Mouse (Mus musculus) megakaryocyte, embryonic 14.5 days (primary cell): Measurements from ENCODE around the gene Akap13. TPM values are rescaled to one million over a fixed set of nuclear protein-coding genes. Genes with fewer than 3 reads are reported as not detected.

ENCODE experiments used
- H3K27me3 ChIP-seq: replicated peaks from 2 replicates; pipeline ENCODE3; 2012; ENCODE audit warnings: inconsistent platforms
- H3K36me3 ChIP-seq: replicated peaks from 2 replicates; pipeline ENCODE3; 2012; ENCODE audit warnings: low read length, inconsistent platforms, mixed read lengths
- H3K4me1 ChIP-seq: 2 replicates; pipeline ENCODE4 v1.6.1; 2012; ENCODE audit warnings: inconsistent platforms
- H3K4me3 ChIP-seq: replicated peaks from 2 replicates; pipeline ENCODE3; 2012; ENCODE audit warnings: moderate library complexity, mild to moderate bottlenecking, inconsistent platforms
- H3K9me3 ChIP-seq: 2 replicates; pipeline ENCODE4 v1.6.1; 2012; ENCODE audit warnings: inconsistent platforms
- FLI1 ChIP-seq: IDR thresholded peaks from 2 replicates; pipeline ENCODE4 v1.6.1; 2012; ENCODE audit warnings: low read length, inconsistent platforms, mixed read lengths
- GATA1 ChIP-seq: IDR thresholded peaks from 3 replicates; pipeline ENCODE4 v1.6.1; 2012; ENCODE audit warnings: mixed read lengths, low read length, inconsistent platforms, borderline replicate concordance
- polyA plus RNA-seq: library from polyadenylated mRNA; stranded (reverse); fragments of >175 nt; gene quantifications from 2 replicates; pipeline ENCODE4 v1.2.3, GENCODE M21; 2012; ENCODE audit warnings: low replicate concordance; ENCODE audit not compliant: insufficient read depth

The Akap13 gene
- polyA plus RNA-seq, 1 experiment: 9.5 TPM

DNA sequence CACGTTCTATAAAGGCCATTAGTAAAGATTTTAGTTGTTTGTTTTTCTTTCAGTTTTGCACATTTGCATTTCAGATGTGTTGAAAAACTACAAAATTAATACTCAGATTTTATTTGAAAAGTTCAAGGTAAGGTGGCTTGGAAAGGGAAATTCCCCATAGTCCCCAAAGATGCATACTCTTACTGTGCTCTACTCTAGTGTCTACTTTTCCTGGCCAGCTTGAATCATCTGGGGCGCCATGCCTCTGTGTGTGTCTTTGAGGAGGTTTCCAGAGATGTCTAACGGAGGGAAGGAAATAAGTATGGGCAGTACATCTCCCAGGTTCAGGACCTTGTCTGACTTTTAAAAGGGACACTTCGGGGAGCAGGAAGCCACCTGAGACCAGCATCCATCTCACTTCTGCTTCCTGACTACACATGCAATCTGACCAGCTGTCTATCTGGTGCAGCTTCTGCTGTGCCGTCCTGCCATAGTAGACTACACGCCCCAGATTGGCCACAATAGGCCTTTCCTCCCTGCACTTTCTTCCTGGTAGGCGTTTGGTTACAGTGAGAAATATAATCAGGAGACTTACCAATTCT, 74.6 kb downstream of the Akap13 start:
- Histone ChIP-seq H3K4me3 (no peak overlapping the region), H3K9me3 (no peaks in the 10 kb centered on the region), H3K27me3 (no peaks in the 10 kb centered on the region)

DNA sequence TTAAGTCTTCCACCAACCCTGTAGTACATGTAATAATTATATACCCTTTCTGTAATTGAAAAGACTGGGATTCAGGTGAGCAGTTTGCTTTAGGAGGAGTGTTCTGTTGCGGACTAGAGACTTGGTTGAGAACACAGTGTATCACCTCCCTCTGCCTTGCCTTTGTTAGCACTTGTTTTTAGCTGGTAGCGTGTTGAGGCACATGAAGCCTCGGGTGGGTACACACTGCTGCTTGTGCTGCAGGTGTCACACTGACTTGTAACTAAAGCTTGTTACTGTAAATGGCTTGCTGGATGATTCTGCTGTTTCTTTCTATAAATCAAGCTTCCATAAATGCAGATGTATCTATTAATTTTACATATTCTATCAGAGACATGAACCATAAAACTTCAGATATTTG, 75.3 kb downstream of the Akap13 start:
- Histone ChIP-seq H3K27me3 (no peaks in the 10 kb centered on the region), H3K4me3 (no peak overlapping the region), H3K9me3 (no peaks in the 10 kb centered on the region), H3K4me1 (peaks cover 13% of the 10 kb centered on the region; the same call in 1 of the 2 replicates), H3K36me3 (no peaks in the 10 kb centered on the region)
- TF ChIP-seq GATA1 (no peak), FLI1 (no peak)

More for the DNA sequence above, 74.6 kb downstream of the Akap13 start:
- no peak for TF ChIP-seq FLI1
- no peak for TF ChIP-seq GATA1
- H3K36me3 ChIP-seq: no peaks in the 10 kb centered on the region
- peaks cover 19% of the 10 kb centered on the region for H3K4me1 ChIP-seq

DNA sequence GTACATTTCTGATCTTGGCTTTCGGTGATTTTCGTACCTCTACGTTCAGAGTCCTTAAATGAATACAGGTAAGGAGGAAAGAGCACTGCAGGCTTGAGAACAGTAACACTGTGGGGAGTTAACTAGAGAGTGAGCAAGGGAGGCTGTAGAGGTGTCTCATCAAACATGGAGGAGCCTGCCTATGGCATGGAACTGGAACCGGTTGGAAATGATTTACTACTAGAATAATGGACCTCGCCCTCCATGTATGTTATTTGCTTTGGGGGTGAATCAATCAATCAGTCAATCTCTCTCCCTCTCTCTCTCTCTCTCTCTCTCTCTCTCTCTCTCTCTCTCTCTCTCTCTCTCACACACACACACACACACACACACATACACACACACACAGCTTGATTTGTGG, 77.7 kb downstream of the Akap13 start:
- Histone ChIP-seq H3K36me3 (no peaks in the 10 kb centered on the region), H3K27me3 (no peaks in the 10 kb centered on the region), H3K9me3 (no peaks in the 10 kb centered on the region), H3K4me3 (no peak overlapping the region), H3K4me1 (peaks cover 10% of the 10 kb centered on the region; the same call in 1 of the 2 replicates)
- no peak for TF ChIP-seq FLI1
- no peak for TF ChIP-seq GATA1

DNA sequence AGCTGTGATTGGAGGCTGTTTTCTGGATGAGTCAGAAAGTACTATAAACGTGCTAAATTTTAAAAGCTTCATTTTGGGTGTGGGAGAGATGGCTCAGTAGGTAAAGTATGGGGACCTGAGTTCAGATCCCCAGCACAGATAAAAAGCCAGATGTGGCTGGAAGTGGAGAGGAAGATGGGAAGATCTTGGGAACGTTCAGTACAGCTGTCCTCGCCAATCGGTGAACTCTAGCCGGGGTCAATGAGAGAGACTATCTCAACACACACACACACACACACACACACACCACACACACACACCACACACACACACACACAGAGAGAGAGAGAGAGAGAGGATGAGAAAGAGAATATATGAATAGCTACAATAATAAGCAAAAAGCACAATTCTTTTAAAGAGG, 81.0 kb downstream of the Akap13 start:
- H3K27me3 ChIP-seq: no peaks in the 10 kb centered on the region
- TF ChIP-seq GATA1: no peak
- TF ChIP-seq FLI1: no peak
- no peaks in the 10 kb centered on the region for H3K9me3 ChIP-seq

DNA sequence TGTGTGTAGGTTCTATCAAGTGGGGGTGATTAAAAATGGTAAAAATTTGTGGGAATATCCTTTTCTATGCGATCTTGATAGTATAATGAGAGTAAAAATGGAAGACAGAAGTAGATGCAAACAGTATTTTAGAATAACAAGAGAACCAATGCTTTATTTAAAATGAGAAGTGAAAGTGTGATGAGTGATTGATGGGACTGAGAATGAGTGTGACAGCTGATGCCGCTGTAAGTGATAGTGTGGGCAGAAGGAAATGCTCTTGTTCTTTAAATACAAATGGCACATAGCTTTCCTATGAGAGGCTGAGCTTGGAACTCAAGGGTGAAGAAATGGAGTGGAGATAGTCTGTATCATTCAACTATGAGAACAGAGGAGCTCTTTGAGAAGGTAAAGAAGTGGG, 82.2 kb downstream of the Akap13 start:
- Histone ChIP-seq H3K4me1 (no peaks in the 10 kb centered on the region), H3K36me3 (no peaks in the 10 kb centered on the region), H3K4me3 (no peak overlapping the region), H3K9me3 (no peaks in the 10 kb centered on the region), H3K27me3 (no peaks in the 10 kb centered on the region)
- TF ChIP-seq GATA1 (no peak), FLI1 (no peak)

More for the DNA sequence above, 81.0 kb downstream of the Akap13 start:
- Histone ChIP-seq H3K4me1 (no peaks in the 10 kb centered on the region), H3K4me3 (no peak overlapping the region), H3K36me3 (no peaks in the 10 kb centered on the region)

DNA sequence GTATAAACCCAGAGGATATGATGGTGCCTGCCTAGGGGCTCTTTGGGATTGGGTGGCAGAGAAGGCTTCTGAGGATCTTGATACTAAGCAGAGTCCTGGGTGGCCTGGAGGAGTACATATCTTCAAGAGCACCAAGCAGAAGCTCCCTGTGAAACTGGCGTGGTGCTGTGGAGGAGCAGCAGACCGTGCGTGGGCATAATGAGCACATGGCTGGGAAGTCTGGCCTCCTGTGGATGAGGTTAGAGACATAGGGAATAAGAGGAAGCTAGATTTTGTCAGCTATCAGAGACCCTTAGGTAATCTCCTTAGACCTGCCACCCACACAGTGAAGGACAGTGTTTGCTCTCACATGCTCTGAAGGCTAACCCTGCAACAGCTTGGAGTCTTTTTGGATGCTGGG, 83.2 kb downstream of the Akap13 start:
- Histone ChIP-seq H3K4me1 (no peaks in the 10 kb centered on the region), H3K27me3 (no peaks in the 10 kb centered on the region), H3K4me3 (no peak overlapping the region), H3K36me3 (no peaks in the 10 kb centered on the region), H3K9me3 (no peaks in the 10 kb centered on the region)
- TF ChIP-seq FLI1: no peak
- TF ChIP-seq GATA1: no peak

DNA sequence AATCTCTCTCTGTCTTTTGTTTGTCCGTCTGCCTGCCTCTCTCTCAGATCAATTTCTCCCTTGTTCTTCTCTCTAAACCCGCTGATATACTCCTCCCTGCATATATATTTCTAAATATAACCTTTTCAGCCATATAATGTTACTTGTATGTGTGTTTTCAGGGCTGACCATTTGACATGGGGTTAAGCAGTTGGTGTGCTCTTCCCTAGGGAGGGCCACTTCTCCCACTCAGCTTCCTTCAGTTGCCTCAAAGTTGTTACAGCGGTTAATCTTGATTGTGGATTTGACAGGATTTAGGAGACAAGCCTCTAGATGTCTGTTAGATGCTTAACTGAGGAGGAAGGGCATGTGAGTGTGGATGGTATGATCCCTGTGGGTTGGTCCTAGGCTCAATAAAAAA, 83.8 kb downstream of the Akap13 start:
- H3K27me3 ChIP-seq: no peaks in the 10 kb centered on the region
- H3K4me3 ChIP-seq: no peak overlapping the region
- TF ChIP-seq GATA1: no peak
- no peaks in the 10 kb centered on the region for H3K9me3 ChIP-seq
- no peaks in the 10 kb centered on the region for H3K36me3 ChIP-seq
- H3K4me1 ChIP-seq: no peaks in the 10 kb centered on the region

DNA sequence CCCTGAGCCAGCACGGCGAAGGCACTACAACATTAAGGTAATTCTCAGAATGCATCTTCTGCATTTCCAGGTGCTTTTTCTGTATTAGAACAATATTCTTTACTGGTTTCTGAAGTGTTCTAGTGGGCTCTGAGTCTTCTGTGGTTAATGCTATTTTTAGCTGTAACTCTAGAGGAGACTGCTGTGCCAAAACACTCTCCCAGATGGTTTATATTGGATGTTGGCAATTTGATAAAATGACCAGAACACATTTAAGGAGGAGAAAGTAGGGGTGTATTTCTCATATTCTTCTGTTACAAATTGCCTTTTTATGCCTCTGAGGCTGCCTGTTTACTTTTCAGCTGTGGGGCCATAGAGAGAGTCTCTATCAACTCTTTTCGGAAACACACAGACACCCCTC, 94.5 kb downstream of the Akap13 start:
- Histone ChIP-seq H3K36me3 (no peaks in the 10 kb centered on the region), H3K4me1 (peaks cover 17% of the 10 kb centered on the region; the same call in 1 of the 2 replicates), H3K9me3 (no peaks in the 10 kb centered on the region), H3K27me3 (no peaks in the 10 kb centered on the region), H3K4me3 (no peak overlapping the region)
- TF ChIP-seq GATA1 (no peak), FLI1 (no peak)

DNA sequence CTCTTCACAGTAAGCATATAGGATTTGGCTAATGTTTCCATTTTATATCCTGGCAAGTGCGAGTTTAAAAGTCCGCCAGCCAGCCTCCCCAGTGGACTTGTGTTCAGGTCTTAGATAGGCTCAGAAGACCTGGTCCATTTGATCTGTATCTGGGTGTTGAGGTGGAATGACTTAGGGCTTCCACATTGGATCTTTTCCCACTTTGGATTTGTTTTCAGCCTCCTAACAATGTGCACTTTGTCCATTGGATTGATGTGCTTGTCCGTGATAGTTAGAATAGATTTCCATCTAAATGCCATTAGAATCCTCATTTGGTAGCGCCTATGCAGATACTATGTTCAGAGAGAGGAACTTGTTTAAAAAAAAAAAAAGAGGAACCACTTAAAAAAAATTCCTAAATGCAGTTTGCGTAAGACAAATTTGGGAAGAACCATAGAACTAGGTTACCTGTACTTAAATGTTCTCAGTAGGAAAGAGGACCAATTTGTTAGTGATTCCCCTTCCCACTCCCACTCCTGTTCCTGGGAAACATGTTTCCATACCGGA, 95.5 kb downstream of the Akap13 start:
- peaks cover 26% of the 10 kb centered on the region for H3K4me1 ChIP-seq
- H3K27me3 ChIP-seq: no peaks in the 10 kb centered on the region
- no peaks in the 10 kb centered on the region for H3K36me3 ChIP-seq
- H3K4me3 ChIP-seq: no peak overlapping the region
- no peaks in the 10 kb centered on the region for H3K9me3 ChIP-seq
- TF ChIP-seq GATA1: no peak

DNA sequence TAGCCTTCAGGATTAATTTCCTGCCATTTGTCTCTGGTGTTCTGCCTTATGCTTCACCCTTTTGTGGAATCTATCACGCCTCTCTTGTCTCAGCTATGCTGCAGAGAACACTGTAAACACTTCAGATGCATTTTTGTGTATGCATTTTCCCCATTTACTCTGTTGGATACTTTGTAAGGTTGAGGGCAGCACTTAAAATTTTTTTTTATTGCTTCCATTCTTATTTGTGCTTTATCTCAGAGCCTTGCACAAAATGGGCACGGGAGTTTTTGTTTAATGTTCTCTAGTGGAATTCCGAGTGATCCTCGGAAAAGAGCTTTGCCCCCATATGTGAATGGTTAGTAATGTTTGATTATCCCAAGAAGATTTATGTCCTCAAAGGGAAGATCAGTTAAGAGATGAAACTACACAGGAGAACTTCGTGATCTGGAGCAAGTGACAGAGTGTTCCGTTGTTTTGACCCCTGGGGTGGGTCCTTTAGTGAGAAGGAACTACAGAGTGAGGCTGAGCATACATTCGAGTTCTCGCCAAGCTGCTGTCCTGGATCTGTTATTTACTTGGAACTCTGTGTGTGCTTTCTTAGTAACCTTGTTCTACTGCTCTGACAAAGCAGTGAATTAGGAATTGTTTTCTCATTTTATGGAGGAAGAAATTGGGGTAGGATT, 97.8 kb downstream of the Akap13 start:
- Histone ChIP-seq H3K4me1 (peaks cover 38% of the 10 kb centered on the region), H3K4me3 (no peak overlapping the region), H3K27me3 (no peaks in the 10 kb centered on the region), H3K36me3 (no peaks in the 10 kb centered on the region), H3K9me3 (no peaks in the 10 kb centered on the region)
- TF ChIP-seq GATA1 (no peak), FLI1 (no peak)

DNA sequence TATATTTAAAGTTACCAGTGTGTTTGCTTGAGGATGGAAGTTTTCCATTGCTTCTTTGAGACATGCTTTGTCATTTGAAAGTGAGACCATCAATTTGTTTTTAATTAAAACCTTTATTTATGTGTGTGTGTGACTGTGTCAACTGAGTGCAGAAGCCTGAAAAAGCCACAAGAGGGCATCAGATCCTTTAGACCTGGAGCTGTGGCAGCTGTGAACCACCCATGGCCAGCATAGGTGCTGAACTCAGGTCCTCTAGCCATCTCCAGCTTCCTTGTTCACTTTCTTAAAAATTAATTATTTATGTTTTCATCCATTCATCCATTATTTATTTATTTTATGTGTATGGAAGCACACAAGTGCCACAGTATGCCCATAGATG, 98.3 kb downstream of the Akap13 start:
- TF ChIP-seq GATA1: no peak
- H3K36me3 ChIP-seq: no peaks in the 10 kb centered on the region
- H3K9me3 ChIP-seq: no peaks in the 10 kb centered on the region
- H3K4me1 ChIP-seq: peaks cover 43% of the 10 kb centered on the region
- H3K4me3 ChIP-seq: no peak overlapping the region
- H3K27me3 ChIP-seq: no peaks in the 10 kb centered on the region
